Mouse (Mus musculus): Measurements from ENCODE around the gene Nuf2.

DNA sequence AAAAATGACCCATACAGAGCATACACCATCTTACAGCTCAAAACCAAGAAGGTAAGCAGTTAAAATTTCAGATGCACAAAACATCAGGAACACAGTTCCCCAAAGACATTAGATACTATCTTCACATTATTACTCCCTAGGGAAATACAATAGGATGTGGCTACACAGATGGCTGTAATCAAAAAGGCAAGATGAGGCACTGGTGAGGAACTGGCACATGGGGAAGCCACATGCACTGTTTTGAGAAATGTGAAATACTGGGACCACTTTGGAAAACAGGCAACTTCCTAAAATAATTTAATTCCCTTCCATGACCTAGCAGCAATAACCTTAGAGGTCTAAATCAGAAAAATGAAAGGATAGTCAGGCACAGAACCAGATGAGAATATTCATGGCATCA, 42.9 kb upstream of the Nuf2 start:
- no peak for TF ChIP-seq CTCF (IDR thresholded peaks at IDR 0.05)
- TF ChIP-seq POLR2A (IDR thresholded peaks at IDR 0.05; ENCODE audit: insufficient read depth, low read depth, low read length): no peak
- TF ChIP-seq EP300 (IDR thresholded peaks at IDR 0.05; ENCODE audit: insufficient read depth, low read depth, low read length): no peak

Measured in heart, adult 2 months (tissue).